Mouse (Mus musculus) CD4-positive, CD25-positive, alpha-beta regulatory T cell, adult 4 months (primary cell): ENCODE data around the gene Peli3. TPM values are rescaled to one million over a fixed set of nuclear protein-coding genes. Genes with fewer than 3 reads are reported as not detected.

Experiments
- ATAC-seq: one replicate; pipeline ENCODE4 v1.8.0; 2017
- polyA plus RNA-seq, 2 experiments: library from polyadenylated mRNA; unstranded; fragments of 100-300 nt; shearing (Covaris generic); gene quantifications; one replicate each; pipeline ENCODE4 v1.2.1; 2017

Gene Peli3
- polyA plus RNA-seq, 2 experiments from 2014 or later, result 0.33 TPM; not detected in 1

- ATAC-seq, result no peak
Measured at GRCm38 (mm10) chr19:4909376-4909775, 33.6 kb downstream of the Peli3 start.

DNA sequence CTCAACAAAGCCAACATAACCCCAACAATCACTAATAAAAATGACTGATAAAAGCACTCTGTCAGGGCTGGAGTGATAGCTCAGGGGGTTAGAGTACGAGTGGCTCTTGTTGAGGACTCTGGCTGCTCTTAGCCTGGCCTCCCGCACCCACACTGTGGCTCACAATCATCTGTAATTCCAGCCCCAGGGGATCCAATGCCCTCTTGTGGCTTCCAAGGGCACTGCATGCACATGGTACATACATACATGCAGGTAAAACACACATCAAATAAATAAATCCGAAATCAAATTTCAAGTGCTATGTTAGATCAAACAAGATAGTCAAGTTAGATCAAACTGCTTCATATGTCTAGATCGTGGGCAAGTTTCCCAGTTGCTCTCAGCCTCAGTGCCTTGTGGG lies 34.8 kb downstream of the Peli3 start:
- no peak for ATAC-seq

- peak; percentile 97 for ATAC-seq
Measured at GRCm38 (mm10) chr19:4905979-4906794, 36.7 kb downstream of the Peli3 start, which contains the start of gene Bbs1. Gene Bbs1, minus strand, starts transcription at chr19:4906628.

DNA sequence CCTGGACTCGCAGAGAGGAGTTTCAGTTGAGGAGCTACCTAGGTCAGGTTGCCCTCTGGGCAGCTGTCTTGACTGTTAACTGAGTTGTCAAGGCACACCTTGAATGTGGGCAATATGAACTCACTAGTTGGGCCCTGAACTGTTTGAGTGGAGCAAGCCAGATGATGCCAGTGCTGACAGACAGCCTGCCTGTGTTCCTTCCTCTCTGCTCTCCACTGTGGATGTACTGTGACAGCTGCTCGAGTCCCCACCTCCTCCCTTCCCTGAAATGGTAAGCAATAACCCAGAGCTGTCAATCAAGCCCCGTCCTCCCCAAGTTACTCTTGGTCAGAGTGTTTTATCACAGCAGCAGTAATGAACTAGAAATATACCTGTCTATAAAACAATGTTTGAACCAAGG lies 43.0 kb downstream of the Peli3 start:
- ATAC-seq, result no peak

GRCm38 (mm10) chr19:4898972-4899371 lies 44.0 kb downstream of the Peli3 start:
- no peak for ATAC-seq

GRCm38 (mm10) chr19:4896780-4897520 lies 46.0 kb downstream of the Peli3 start:
- no peak for ATAC-seq

GRCm38 (mm10) chr19:4891798-4892197 lies 51.1 kb downstream of the Peli3 start:
- no peak for ATAC-seq

DNA sequence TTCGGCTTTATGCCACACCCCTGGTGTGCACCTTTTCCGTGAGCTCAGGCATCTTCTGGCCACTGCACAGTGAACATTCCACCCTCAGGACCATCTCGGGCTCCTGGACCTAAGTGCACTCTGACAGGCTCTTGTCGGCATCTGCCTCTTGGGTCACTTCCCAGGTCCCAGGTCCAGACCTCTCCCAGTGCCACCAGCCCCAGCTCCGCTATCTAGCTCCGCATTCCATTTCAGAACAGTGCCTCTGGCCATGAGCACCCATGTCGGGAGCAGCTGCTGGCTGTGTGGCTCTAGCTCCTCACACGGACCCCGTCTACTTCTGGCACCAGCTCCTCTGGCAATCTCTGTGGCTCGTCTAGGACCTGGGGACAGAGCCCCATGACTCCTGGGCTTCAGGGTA lies 53.1 kb downstream of the Peli3 start:
- ATAC-seq, result no peak

DNA sequence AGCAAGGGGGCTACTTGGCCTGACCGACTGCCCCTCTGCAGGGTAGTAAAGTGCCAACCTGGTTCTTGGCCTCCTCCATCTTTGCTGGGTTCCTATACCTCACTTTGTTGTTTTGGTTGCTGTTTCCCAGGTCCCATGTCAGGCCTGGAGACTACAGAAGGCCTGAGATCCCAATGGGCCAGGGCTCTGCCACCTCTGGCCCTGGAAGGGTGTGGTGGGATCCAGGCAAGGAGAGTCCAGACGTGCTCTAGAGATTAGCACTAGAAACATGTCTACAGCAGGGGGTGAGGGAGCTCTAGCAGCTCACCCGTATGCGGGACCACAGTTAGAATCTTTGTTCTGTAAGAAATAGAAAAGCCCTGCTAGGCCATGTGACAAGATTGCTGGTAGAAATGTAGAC lies 59.0 kb downstream of the Peli3 start:
- no peak for ATAC-seq

Other genes with a start within 250 kb of the Peli3 start
- gene Gm960, start 244.5 kb downstream of the Peli3 start, polyA plus RNA-seq, result not detected
- under 1 TPM; 0.13 to 0.18 TPM for gene Sptbn2, start 232.0 kb downstream of the Peli3 start, polyA plus RNA-seq
- gene Rbm4b, start 186.6 kb downstream of the Peli3 start, polyA plus RNA-seq, result 100 to 1,000 TPM; 105 to 151 TPM
- gene Rbm4, start 149.2 kb downstream of the Peli3 start, polyA plus RNA-seq, result 10 to 100 TPM; 27.9 to 49.0 TPM
- 10 to 100 TPM; 29.3 to 43.9 TPM for gene Gm21992, start 131.5 kb downstream of the Peli3 start, polyA plus RNA-seq
- 10 to 100 TPM; 22.1 to 53.5 TPM for gene Rbm14, start 131.5 kb downstream of the Peli3 start, polyA plus RNA-seq
- 100 to 1,000 TPM; 137 to 175 TPM for gene Ccs, start 103.8 kb downstream of the Peli3 start, polyA plus RNA-seq
- not detected for gene Ccdc87, start 103.8 kb downstream of the Peli3 start, polyA plus RNA-seq
- gene Ctsf, start 88.0 kb downstream of the Peli3 start, polyA plus RNA-seq, result 1 to 10 TPM; 2.0 to 4.8 TPM
- gene Actn3, start 65.2 kb downstream of the Peli3 start, polyA plus RNA-seq, result not detected
- gene Zdhhc24, start 64.5 kb downstream of the Peli3 start, polyA plus RNA-seq, result 1 to 10 TPM; 3.7 to 6.2 TPM
- 1 to 10 TPM in 1 of 2 experiments, under 1 TPM in 1; 0.38 to 1.7 TPM for gene Bbs1, start 36.5 kb downstream of the Peli3 start, polyA plus RNA-seq
- 10 to 100 TPM; 39.4 to 67.8 TPM for gene Dpp3, start 14.8 kb downstream of the Peli3 start, polyA plus RNA-seq
- 10 to 100 TPM; 75.6 to 83.6 TPM for gene Mrpl11, start 19.0 kb upstream of the Peli3 start, polyA plus RNA-seq
- gene Npas4, start 47.2 kb upstream of the Peli3 start, polyA plus RNA-seq, result 1 to 10 TPM in 1 of 2 experiments, under 1 TPM in 1; 0.90 to 2.1 TPM
- gene Slc29a2, start 80.7 kb upstream of the Peli3 start, polyA plus RNA-seq, result 1 to 10 TPM; 2.4 to 2.5 TPM
- gene B4gat1, start 95.7 kb upstream of the Peli3 start, polyA plus RNA-seq, result 10 to 100 TPM; 11.9 to 20.5 TPM
- gene AC124502.3, start 95.8 kb upstream of the Peli3 start, polyA plus RNA-seq, result under 1 TPM; 0.35 to 0.80 TPM
- gene Brms1, start 98.2 kb upstream of the Peli3 start, polyA plus RNA-seq, result 100 to 1,000 TPM in 1 of 2 experiments, 10 to 100 TPM in 1; 85.7 to 136 TPM
- gene Rin1, start 107.4 kb upstream of the Peli3 start, polyA plus RNA-seq, result under 1 TPM; 0.14 to 0.17 TPM
- not detected for gene Cd248, start 125.0 kb upstream of the Peli3 start, polyA plus RNA-seq
- gene Tmem151a, start 142.4 kb upstream of the Peli3 start, polyA plus RNA-seq, result not detected
- gene Yif1a, start 145.4 kb upstream of the Peli3 start, polyA plus RNA-seq, result 10 to 100 TPM; 58.1 to 67.8 TPM
- gene Cnih2, start 155.4 kb upstream of the Peli3 start, polyA plus RNA-seq, result under 1 TPM in 1 of 2 experiments, not detected in 1; 0.55 TPM
- 100 to 1,000 TPM in 1 of 2 experiments, 10 to 100 TPM in 1; 91.1 to 113 TPM for gene Rab1b, start 163.9 kb upstream of the Peli3 start, polyA plus RNA-seq
- 1 to 10 TPM; 4.3 to 5.0 TPM for gene Klc2, start 175.4 kb upstream of the Peli3 start, polyA plus RNA-seq